Mouse (Mus musculus) 416B (cell line): ENCODE measurements around the gene Prss50.

Experiments used
- DNase-seq: peaks from one replicate; pipeline ENCODE4 v3.0.0; 2011; ENCODE audit warnings: low read depth

The Prss50 gene

GRCm38 (mm10) chr9:110874660-110875191 lies 17.0 kb downstream of the Prss50 start:
- no peak for DNase-seq

GRCm38 (mm10) chr9:110875288-110875695 lies 17.5 kb downstream of the Prss50 start:
- no peak for DNase-seq

GRCm38 (mm10) chr9:110877353-110877752 lies 19.6 kb downstream of the Prss50 start:
- DNase-seq = peak; percentile 58

- DNase-seq = peak; percentile 22
These were observed 20.1 kb downstream of the Prss50 start for GRCm38 (mm10) chr9:110877888-110878287.

- DNase-seq = no peak
These were observed 21.6 kb downstream of the Prss50 start, which contains the start of gene Als2cl for GRCm38 (mm10) chr9:110879191-110879920. Gene Als2cl (plus strand): TSS chr9:110879870.

- DNase-seq = no peak
These were observed 22.3 kb downstream of the Prss50 start, which contains the start of gene Tmie for GRCm38 (mm10) chr9:110879998-110880561. Gene Tmie (minus strand): TSS chr9:110880113.

- no peak for DNase-seq
These were observed 23.0 kb downstream of the Prss50 start for GRCm38 (mm10) chr9:110880772-110881171.

GRCm38 (mm10) chr9:110881953-110882352 lies 24.2 kb downstream of the Prss50 start:
- DNase-seq = no peak

GRCm38 (mm10) chr9:110887388-110888303 lies 29.9 kb downstream of the Prss50 start:
- peak; percentile 45 for DNase-seq

- no peak for DNase-seq
These were observed 31.2 kb downstream of the Prss50 start for GRCm38 (mm10) chr9:110888935-110889334.

- peak; percentile 53 for DNase-seq
These were observed 32.4 kb downstream of the Prss50 start for GRCm38 (mm10) chr9:110890026-110890783.

GRCm38 (mm10) chr9:110891077-110891828 lies 33.5 kb downstream of the Prss50 start:
- DNase-seq = peak; percentile 36

- no peak for DNase-seq
These were observed 34.8 kb downstream of the Prss50 start for GRCm38 (mm10) chr9:110892552-110892951.

GRCm38 (mm10) chr9:110893429-110893828 lies 35.7 kb downstream of the Prss50 start:
- no peak for DNase-seq

GRCm38 (mm10) chr9:110895507-110895906 lies 37.7 kb downstream of the Prss50 start:
- no peak for DNase-seq

- no peak for DNase-seq
These were observed 38.2 kb downstream of the Prss50 start for GRCm38 (mm10) chr9:110895994-110896393.

GRCm38 (mm10) chr9:110896595-110896994 lies 38.8 kb downstream of the Prss50 start:
- DNase-seq = peak; percentile 23

GRCm38 (mm10) chr9:110899451-110900008 lies 41.8 kb downstream of the Prss50 start:
- no peak for DNase-seq

GRCm38 (mm10) chr9:110901204-110901603 lies 43.4 kb downstream of the Prss50 start:
- no peak for DNase-seq

GRCm38 (mm10) chr9:110902271-110902670 lies 44.5 kb downstream of the Prss50 start:
- no peak for DNase-seq
